Mouse (Mus musculus) telencephalon, adult 2 months (tissue): ENCODE results near the gene Dazap2.
"Not testable (repeated sequence)": the region's sequence is repeated elsewhere in the genome, so short reads cannot be mapped to it uniquely, and the experiment has no call there.

Experiments used
- DNase-seq: peaks from one replicate; pipeline ENCODE4 v3.0.0-alpha.2; 2011; ENCODE audit warnings: low read depth, low spot score

Gene Dazap2

DNA sequence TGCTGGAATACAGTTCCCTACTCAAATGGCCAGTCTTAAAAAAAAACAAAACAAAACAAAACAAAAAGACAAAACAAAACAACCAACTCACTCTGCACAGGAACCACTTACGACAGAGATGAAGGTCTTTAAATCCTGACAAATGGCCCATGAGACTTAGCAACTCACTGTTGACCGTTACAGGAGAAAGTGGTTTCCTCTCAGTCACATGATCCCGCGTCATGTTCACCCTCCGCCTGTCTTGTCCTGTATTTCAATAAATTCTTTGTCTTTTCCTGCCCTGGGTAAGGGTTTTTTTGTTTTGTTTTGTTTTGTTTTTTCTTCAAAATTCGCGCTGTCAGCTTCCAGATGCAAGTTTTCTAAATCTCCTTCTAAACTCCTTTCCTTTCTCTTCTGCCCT is 3.2 kb upstream of the Dazap2 start:
- no peak for DNase-seq

GRCm38 (mm10) chr15:100612432-100612831 is 2.7 kb upstream of the Dazap2 start:
- no peak for DNase-seq

DNA sequence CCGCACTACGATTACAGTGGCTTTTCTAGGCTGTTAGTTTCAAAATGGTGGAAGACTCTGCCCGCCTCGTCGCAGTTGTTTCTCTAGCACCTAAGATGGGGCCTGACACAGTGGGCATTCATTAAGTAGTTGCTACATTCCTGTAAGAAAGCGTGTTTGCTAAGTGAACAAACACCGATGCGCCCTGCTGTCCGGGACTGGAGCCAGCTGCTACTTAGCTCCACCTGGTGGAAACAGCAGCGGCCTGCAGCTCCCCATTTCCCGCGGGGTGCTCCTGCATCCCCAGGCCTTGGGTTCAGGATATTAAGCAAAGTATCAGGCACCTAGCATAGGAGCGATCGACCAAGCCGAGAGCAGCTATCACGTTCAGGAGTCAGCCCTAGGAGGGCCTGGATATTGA is 1.6 kb upstream of the Dazap2 start:
- no peak for DNase-seq

GRCm38 (mm10) chr15:100614218-100614995 is 742 bp upstream of the Dazap2 start:
- DNase-seq, result no peak

DNA sequence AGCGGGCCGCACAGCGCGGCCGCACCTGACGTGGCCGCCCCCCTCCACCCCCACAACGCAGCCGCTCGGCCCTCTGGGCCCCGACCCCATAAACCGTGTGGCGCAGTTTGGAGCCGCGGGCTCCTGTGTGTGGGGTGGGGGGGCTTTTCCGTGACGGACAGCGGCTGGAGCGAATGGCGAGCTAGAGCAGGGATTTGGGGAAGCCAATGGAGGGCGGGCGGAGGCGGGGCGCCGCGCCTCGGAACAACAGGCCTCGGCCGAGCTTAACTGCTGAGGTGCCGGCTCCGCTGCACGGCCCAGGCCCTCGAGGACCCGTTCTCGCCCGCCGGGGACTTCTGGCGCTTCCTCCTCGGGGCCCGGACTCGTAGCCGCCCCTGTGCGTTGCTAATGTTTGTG is 674 bp downstream of the Dazap2 start:
- DNase-seq, result peak; percentile 86

GRCm38 (mm10) chr15:100616221-100616620 is 1.1 kb downstream of the Dazap2 start:
- no peak for DNase-seq

DNA sequence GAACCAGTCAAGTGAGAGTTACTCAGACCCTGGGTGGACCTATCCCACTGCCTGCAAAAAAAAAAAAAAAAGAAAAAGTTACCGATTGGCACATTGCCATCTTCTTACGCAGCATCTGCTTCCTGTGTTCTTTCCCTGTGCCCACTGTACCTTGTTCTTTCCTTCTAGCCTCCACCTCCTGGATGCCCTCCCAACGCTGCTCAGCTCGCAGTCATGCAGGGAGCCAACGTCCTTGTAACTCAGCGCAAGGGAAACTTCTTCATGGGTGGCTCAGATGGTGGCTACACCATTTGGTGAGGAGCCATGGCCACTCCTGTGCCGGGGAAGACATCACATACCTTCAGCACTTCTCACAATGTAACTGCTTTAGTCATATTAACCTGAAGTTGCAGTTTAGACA is 4.1 kb downstream of the Dazap2 start:
- DNase-seq, result no peak

GRCm38 (mm10) chr15:100621671-100622070 is 6.5 kb downstream of the Dazap2 start:
- DNase-seq, result not testable (repeated sequence)

DNA sequence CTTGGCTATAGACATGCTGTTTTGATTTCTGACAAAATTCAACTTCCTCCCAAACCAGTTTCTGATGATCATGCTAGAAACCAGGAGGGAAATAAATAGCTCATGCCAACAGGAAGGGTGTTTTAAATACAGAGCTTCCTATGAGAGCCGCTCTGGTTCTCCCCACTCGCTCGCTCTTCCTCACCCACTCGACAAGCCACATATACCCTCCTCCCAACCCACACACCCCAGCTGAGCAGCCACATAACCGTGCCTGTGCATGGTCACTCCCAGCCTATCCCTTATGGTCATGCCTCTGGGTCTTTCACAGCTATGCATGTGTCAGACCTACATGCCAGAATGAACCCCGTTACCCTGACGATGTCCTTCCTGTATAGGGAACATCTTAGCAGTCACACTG is 7.0 kb downstream of the Dazap2 start:
- peak; percentile 76 for DNase-seq

GRCm38 (mm10) chr15:100623754-100624153 is 8.6 kb downstream of the Dazap2 start:
- no peak for DNase-seq

- DNase-seq, result no peak
These were observed 9.3 kb downstream of the Dazap2 start for GRCm38 (mm10) chr15:100624435-100624834.

DNA sequence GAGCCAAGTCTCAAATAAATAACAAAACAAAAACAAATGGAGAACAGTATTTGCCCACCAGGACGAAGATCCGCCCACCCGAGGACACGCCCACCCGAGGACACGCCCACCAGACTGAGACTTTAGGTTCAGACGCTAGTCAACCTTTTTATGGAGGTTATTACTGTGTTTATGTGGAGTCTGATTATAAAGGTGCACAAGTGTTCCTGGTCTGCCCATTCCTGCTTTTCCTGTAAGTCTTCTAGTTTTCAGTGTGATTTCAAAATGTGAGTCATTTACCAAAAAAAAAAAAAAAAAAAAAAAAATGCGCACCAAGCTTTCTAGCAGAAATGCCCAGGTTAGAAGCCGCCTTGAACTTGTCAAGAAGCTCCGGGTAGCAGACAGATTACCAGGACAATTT is 12.1 kb downstream of the Dazap2 start:
- no peak for DNase-seq

GRCm38 (mm10) chr15:100627774-100628370 is 12.7 kb downstream of the Dazap2 start:
- no peak for DNase-seq

DNA sequence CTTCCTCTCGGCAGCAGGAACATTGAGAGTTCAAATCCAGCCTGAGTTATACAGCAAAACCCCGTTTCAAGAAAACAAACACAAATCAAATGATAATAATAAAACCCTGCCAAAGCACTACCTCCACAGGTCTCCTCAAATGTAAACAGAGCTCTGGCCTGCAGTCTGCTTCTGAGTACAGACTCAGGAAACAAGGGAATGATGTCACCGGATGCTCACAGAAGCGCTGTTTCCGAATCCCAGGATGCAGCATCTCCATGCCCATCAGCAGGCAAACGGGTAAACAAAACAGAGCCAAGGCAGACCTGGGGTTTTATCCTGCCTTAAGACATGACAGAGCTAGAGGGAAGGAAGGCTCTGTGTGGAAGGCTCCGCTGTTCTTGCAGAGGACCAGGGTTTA is 13.6 kb downstream of the Dazap2 start:
- DNase-seq, result no peak

GRCm38 (mm10) chr15:100630126-100630525 is 15.0 kb downstream of the Dazap2 start:
- DNase-seq, result no peak

- DNase-seq, result no peak
These were observed 16.5 kb downstream of the Dazap2 start for GRCm38 (mm10) chr15:100631454-100632170.

DNA sequence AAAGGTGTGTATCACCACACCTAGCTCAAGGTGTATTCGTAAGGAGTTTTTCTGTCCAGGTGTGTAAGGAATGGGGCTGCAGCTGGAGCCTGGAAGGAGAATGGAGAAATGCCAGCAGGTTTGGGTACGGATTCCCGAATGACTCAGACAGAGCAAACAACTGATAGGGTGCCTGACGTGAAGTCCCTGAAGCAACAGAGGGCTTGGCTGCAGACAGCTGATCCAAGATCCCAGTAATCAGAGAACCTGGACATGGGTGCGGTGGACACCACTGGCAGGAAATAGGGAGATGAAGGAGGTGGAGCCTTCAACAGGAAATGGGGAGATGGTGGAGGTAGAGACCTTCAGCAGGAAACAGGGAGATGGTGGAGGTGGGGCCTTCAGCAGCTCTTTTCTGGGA is 17.2 kb downstream of the Dazap2 start:
- no peak for DNase-seq

DNA sequence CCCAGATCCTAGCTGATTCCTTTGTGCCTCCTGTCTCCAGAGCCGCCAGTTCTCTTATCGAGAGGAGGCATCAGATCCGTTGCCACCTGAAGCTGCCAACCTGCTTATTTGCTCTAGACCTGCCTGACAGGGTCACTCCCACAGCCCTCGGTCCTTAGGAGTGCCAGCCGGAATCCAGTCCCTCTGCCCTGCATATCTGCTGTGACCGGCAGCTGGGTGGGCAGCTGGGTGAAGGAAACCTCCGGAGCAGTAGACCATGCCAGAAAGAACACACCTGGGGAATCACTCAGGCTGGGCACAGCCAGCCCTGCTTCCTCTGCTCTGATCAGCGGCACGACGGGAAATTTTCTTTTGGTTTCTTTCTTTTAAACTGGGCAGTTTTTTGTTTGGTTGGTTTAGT is 18.2 kb downstream of the Dazap2 start:
- DNase-seq, result no peak

GRCm38 (mm10) chr15:100635239-100635638 is 20.1 kb downstream of the Dazap2 start:
- DNase-seq, result no peak

GRCm38 (mm10) chr15:100635851-100636645 is 20.9 kb downstream of the Dazap2 start:
- DNase-seq, result no peak

- no peak for DNase-seq
These were observed 21.8 kb downstream of the Dazap2 start, which contains the start of gene Smagp for GRCm38 (mm10) chr15:100636700-100637501. Gene Smagp, minus strand, starts transcription at chr15:100636940.
